Mouse (Mus musculus): ENCODE results near the gene Angpt4. TPM values are rescaled to one million over a fixed set of nuclear protein-coding genes. Genes with fewer than 3 reads are reported as not detected.

The Angpt4 gene
- polyA plus RNA-seq, 1 experiment, result not detected

- H3K27me3 ChIP-seq (replicated peaks), result peaks cover 43% of the 10 kb centered on the region
- TF ChIP-seq FLI1 (IDR thresholded peaks at IDR 0.05; ENCODE audit: low read length), result no peak
- TF ChIP-seq GATA1 (IDR thresholded peaks at IDR 0.05; ENCODE audit: borderline replicate concordance, low read length), result no peak
- no peak overlapping the region for H3K4me3 ChIP-seq (replicated peaks)
- H3K4me1 ChIP-seq, result no peaks in the 10 kb centered on the region
- peaks cover 5% of the 10 kb centered on the region; the same call in 1 of the 2 replicates for H3K9me3 ChIP-seq
- no peaks in the 10 kb centered on the region for H3K36me3 ChIP-seq (replicated peaks; ENCODE audit: low read length)
These were observed 17.8 kb upstream of the Angpt4 start for GRCm38 (mm10) chr2:151893122-151893774.

DNA sequence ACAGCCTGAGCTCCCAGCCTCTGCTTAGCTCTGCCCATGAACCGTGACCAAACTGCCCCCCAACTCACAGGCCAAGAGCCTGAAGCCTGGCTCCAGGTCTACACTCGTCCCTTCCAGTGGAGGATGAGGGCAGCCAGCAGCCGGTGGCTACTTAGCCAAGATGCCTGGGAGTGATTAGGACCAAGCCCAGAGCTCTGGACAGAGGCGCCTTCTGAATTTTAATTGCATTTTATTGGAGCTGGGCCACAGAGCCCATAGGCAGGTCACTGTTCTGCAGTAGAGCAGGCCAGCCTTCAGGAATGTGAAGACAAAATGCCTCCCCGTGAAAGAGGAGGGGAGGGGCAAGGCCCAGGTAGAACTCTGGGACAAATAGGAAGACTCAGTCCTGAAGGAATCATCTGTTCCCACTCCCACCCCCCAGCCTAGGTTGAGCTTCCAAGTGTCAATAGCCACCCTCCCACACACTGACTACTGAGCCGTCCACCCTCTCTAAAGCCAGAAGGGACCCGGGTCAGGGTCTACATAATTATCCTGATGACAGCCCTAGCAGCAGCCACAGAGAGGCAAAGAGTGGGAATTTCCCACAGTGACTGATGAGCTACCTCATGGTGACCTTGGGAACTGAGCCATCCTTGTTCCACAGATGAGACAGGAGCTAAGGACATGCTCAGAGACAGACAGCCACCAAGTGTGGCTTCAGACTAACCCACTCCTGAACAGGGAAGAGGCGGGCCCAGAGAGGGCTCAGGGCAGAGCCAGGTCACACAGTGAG, 16.6 kb upstream of the Angpt4 start:
- peaks cover 5% of the 10 kb centered on the region; the same call in 1 of the 2 replicates for H3K9me3 ChIP-seq
- peaks cover 48% of the 10 kb centered on the region for H3K27me3 ChIP-seq (replicated peaks)
- TF ChIP-seq FLI1 (IDR thresholded peaks at IDR 0.05; ENCODE audit: low read length), result no peak
- TF ChIP-seq GATA1 (IDR thresholded peaks at IDR 0.05; ENCODE audit: borderline replicate concordance, low read length), result no peak
- no peak overlapping the region for H3K4me3 ChIP-seq (replicated peaks)
- no peaks in the 10 kb centered on the region for H3K36me3 ChIP-seq (replicated peaks; ENCODE audit: low read length)
- H3K4me1 ChIP-seq, result no peaks in the 10 kb centered on the region

GRCm38 (mm10) chr2:151895911-151896310, 15.1 kb upstream of the Angpt4 start:
- no peaks in the 10 kb centered on the region for H3K36me3 ChIP-seq (replicated peaks; ENCODE audit: low read length)
- no peaks in the 10 kb centered on the region for H3K4me1 ChIP-seq
- peaks cover 49% of the 10 kb centered on the region for H3K27me3 ChIP-seq (replicated peaks)
- TF ChIP-seq GATA1 (IDR thresholded peaks at IDR 0.05; ENCODE audit: borderline replicate concordance, low read length) (no peak), FLI1 (IDR thresholded peaks at IDR 0.05; ENCODE audit: low read length) (no peak)
- H3K9me3 ChIP-seq, result peaks cover 5% of the 10 kb centered on the region; the same call in 1 of the 2 replicates
- no peak overlapping the region for H3K4me3 ChIP-seq (replicated peaks)

- peaks cover 5% of the 10 kb centered on the region; the same call in 1 of the 2 replicates for H3K9me3 ChIP-seq
- H3K36me3 ChIP-seq (replicated peaks; ENCODE audit: low read length), result no peaks in the 10 kb centered on the region
- H3K4me1 ChIP-seq, result no peaks in the 10 kb centered on the region
- no peak overlapping the region for H3K4me3 ChIP-seq (replicated peaks)
- TF ChIP-seq FLI1 (IDR thresholded peaks at IDR 0.05; ENCODE audit: low read length) (no peak), GATA1 (IDR thresholded peaks at IDR 0.05; ENCODE audit: borderline replicate concordance, low read length) (no peak)
- H3K27me3 ChIP-seq (replicated peaks), result peaks cover 44% of the 10 kb centered on the region
These were observed 12.9 kb upstream of the Angpt4 start for GRCm38 (mm10) chr2:151898106-151898505.

GRCm38 (mm10) chr2:151900845-151901244, 10.2 kb upstream of the Angpt4 start:
- H3K27me3 ChIP-seq (replicated peaks), result peaks cover 43% of the 10 kb centered on the region
- H3K9me3 ChIP-seq, result peaks cover 5% of the 10 kb centered on the region; the same call in 1 of the 2 replicates
- no peak overlapping the region for H3K4me3 ChIP-seq (replicated peaks)
- no peaks in the 10 kb centered on the region for H3K36me3 ChIP-seq (replicated peaks; ENCODE audit: low read length)
- TF ChIP-seq FLI1 (IDR thresholded peaks at IDR 0.05; ENCODE audit: low read length) (no peak), GATA1 (IDR thresholded peaks at IDR 0.05; ENCODE audit: borderline replicate concordance, low read length) (no peak)
- no peaks in the 10 kb centered on the region for H3K4me1 ChIP-seq

GRCm38 (mm10) chr2:151903267-151903666, 7.7 kb upstream of the Angpt4 start:
- Histone ChIP-seq H3K4me1 (no peaks in the 10 kb centered on the region), H3K36me3 (replicated peaks; ENCODE audit: low read length) (no peaks in the 10 kb centered on the region), H3K9me3 (no peaks in the 10 kb centered on the region), H3K4me3 (replicated peaks) (no peak overlapping the region), H3K27me3 (replicated peaks) (peaks cover 49% of the 10 kb centered on the region)
- no peak for TF ChIP-seq GATA1 (IDR thresholded peaks at IDR 0.05; ENCODE audit: borderline replicate concordance, low read length)
- no peak for TF ChIP-seq FLI1 (IDR thresholded peaks at IDR 0.05; ENCODE audit: low read length)

DNA sequence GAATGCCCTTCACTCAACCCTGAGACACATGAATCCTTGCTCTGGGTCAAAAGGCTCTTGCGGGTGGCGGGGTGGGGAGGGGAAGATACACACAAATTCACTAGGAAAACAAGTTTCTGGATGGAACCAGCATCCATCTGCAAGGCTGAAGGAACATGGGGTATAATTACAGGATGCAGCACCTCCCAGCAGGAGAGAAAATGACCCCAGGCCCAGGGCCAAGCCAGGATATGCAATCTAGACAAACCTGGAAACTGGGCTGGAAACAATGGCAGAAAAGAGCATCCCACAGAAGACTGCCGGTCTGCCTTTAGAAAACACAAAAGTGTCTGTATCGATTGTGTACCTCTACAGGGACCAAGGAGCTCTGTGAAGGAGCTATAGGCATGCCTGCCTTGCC, 7.1 kb upstream of the Angpt4 start:
- no peaks in the 10 kb centered on the region for H3K4me1 ChIP-seq
- peaks cover 48% of the 10 kb centered on the region for H3K27me3 ChIP-seq (replicated peaks)
- no peaks in the 10 kb centered on the region for H3K36me3 ChIP-seq (replicated peaks; ENCODE audit: low read length)
- TF ChIP-seq FLI1 (IDR thresholded peaks at IDR 0.05; ENCODE audit: low read length) (no peak), GATA1 (IDR thresholded peaks at IDR 0.05; ENCODE audit: borderline replicate concordance, low read length) (no peak)
- no peak overlapping the region for H3K4me3 ChIP-seq (replicated peaks)
- H3K9me3 ChIP-seq, result no peaks in the 10 kb centered on the region

- no peaks in the 10 kb centered on the region for H3K9me3 ChIP-seq
- H3K4me3 ChIP-seq (replicated peaks), result no peak overlapping the region
- no peaks in the 10 kb centered on the region for H3K4me1 ChIP-seq
- H3K27me3 ChIP-seq (replicated peaks), result peaks cover 48% of the 10 kb centered on the region
- TF ChIP-seq FLI1 (IDR thresholded peaks at IDR 0.05; ENCODE audit: low read length) (no peak), GATA1 (IDR thresholded peaks at IDR 0.05; ENCODE audit: borderline replicate concordance, low read length) (no peak)
- no peaks in the 10 kb centered on the region for H3K36me3 ChIP-seq (replicated peaks; ENCODE audit: low read length)
These were observed 6.4 kb upstream of the Angpt4 start for GRCm38 (mm10) chr2:151904636-151905035.

DNA sequence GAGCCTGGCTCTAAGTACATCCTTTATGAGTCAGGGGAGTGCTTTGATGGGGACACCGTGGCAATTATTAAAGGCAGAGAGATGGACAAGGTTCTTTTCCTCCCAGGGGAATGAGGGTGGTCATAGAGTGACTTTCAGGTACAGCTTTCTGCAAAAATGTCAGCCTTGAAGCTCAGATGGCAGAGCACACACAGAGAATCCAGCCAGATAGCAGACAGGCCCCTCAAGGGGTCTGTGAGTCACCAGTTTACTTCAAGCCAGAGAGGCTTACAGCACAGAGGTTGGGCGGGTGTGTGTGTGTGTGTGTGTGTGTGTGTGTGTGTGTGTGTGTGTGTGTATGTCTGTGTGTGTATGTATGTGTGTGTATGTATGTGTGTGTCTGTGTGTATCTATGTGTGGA, 4.0 kb upstream of the Angpt4 start:
- Histone ChIP-seq H3K4me1 (peaks cover 9% of the 10 kb centered on the region), H3K36me3 (replicated peaks; ENCODE audit: low read length) (no peaks in the 10 kb centered on the region), H3K4me3 (replicated peaks) (no peak overlapping the region), H3K27me3 (replicated peaks) (peaks cover 60% of the 10 kb centered on the region), H3K9me3 (no peaks in the 10 kb centered on the region)
- no peak for TF ChIP-seq GATA1 (IDR thresholded peaks at IDR 0.05; ENCODE audit: borderline replicate concordance, low read length)
- TF ChIP-seq FLI1 (IDR thresholded peaks at IDR 0.05; ENCODE audit: low read length), result no peak

GRCm38 (mm10) chr2:151909386-151909785, 1.6 kb upstream of the Angpt4 start:
- TF ChIP-seq FLI1 (IDR thresholded peaks at IDR 0.05; ENCODE audit: low read length) (no peak), GATA1 (IDR thresholded peaks at IDR 0.05; ENCODE audit: borderline replicate concordance, low read length) (no peak)
- H3K4me1 ChIP-seq, result peaks cover 9% of the 10 kb centered on the region
- H3K9me3 ChIP-seq, result no peaks in the 10 kb centered on the region
- H3K36me3 ChIP-seq (replicated peaks; ENCODE audit: low read length), result no peaks in the 10 kb centered on the region
- H3K4me3 ChIP-seq (replicated peaks), result no peak overlapping the region
- peaks cover 63% of the 10 kb centered on the region for H3K27me3 ChIP-seq (replicated peaks)

Data from megakaryocyte, embryonic 14.5 days (primary cell).